Mouse (Mus musculus): ENCODE measurements around the gene Spag6.

DNA sequence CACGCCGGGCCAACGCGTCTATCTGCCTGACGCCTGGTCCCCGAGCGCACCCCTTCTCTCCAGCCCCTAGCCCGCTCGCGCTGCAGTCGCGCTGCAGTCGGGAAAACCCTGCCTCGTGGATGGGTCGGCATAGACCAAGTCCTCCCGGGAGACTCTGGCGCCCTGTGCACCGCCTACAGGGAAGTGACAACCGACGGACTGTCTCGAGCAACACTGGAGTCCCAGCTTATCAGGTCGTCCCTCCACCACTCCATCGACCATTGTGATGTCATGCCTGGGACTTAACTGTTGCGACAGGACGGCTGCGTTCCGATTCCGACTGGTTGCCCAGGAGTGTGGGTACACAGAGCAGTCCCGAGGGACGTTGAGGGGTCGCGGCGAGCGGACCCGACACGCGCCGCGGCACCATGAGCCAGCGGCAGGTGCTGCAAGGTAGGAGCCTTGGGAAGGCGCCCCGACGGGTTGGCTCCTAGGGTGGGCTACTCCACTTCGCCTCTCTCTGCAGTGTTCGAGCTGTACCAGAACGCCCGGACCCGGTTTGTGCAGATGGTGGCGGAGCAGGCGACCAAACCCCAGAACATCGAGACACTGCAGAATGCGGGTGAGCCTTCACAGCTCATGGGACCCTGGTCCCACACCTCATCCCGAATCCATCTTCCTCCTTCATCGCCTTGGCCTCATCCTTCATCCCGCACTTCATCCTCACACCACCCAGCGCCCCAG is 5.0 kb downstream of the Spag6 start:
- no peak for TF ChIP-seq CTCF (IDR thresholded peaks at IDR 0.05; ENCODE audit: insufficient read depth, low read depth, low read length)
- no peak for TF ChIP-seq POLR2A (IDR thresholded peaks at IDR 0.05; ENCODE audit: insufficient read depth, low read depth, low read length)

Data from olfactory bulb, adult 2 months (tissue).